Mouse (Mus musculus) heart, adult 11 months (tissue): ENCODE measurements around the gene Myt1l.

Experiments used
- DNase-seq: peaks from one replicate; pipeline ENCODE4 v3.0.0; 2022

The Myt1l gene

GRCm38 (mm10) chr12:29528031-29528771 is at the start of gene Myt1l:
Gene Myt1l (plus strand): TSS chr12:29528384.
- DNase-seq, result peak; percentile 53

- DNase-seq, result no peak
Observed at GRCm38 (mm10) chr12:29486424-29487035, 41.7 kb upstream of the Myt1l start.

- no peak for DNase-seq
Observed at GRCm38 (mm10) chr12:29526236-29526644, 1.9 kb upstream of the Myt1l start.

GRCm38 (mm10) chr12:29527048-29527761 is 979 bp upstream of the Myt1l start:
- DNase-seq, result peak; percentile 71

GRCm38 (mm10) chr12:29530241-29530725 is 2.1 kb downstream of the Myt1l start:
- DNase-seq, result peak; percentile 23

GRCm38 (mm10) chr12:29530823-29531222 is 2.6 kb downstream of the Myt1l start:
- DNase-seq, result peak; percentile 11

- DNase-seq, result peak; percentile 72
Observed at GRCm38 (mm10) chr12:29533071-29533876, 5.1 kb downstream of the Myt1l start.

GRCm38 (mm10) chr12:29534326-29534725 is 6.1 kb downstream of the Myt1l start:
- peak; percentile 35 for DNase-seq

- DNase-seq, result peak; percentile 24
Observed at GRCm38 (mm10) chr12:29534761-29535300, 6.6 kb downstream of the Myt1l start.

GRCm38 (mm10) chr12:29537916-29538315 is 9.7 kb downstream of the Myt1l start:
- peak; percentile 61 for DNase-seq

GRCm38 (mm10) chr12:29538456-29538855 is 10.3 kb downstream of the Myt1l start:
- peak; percentile 55 for DNase-seq

GRCm38 (mm10) chr12:29539106-29539505 is 10.9 kb downstream of the Myt1l start:
- peak; percentile 64 for DNase-seq

GRCm38 (mm10) chr12:29540741-29541140 is 12.6 kb downstream of the Myt1l start:
- DNase-seq, result peak; percentile 60

GRCm38 (mm10) chr12:29546073-29546472 is 17.9 kb downstream of the Myt1l start:
- DNase-seq, result peak; percentile 64

- no peak for DNase-seq
Observed at GRCm38 (mm10) chr12:29547112-29547511, 18.9 kb downstream of the Myt1l start.

- DNase-seq, result peak; percentile 58
Observed at GRCm38 (mm10) chr12:29547755-29548154, 19.6 kb downstream of the Myt1l start.

- DNase-seq, result no peak
Observed at GRCm38 (mm10) chr12:29553138-29553537, 25.0 kb downstream of the Myt1l start.

- DNase-seq, result peak; percentile 76
Observed at GRCm38 (mm10) chr12:29555718-29556117, 27.5 kb downstream of the Myt1l start.

- no peak for DNase-seq
Observed at GRCm38 (mm10) chr12:29556408-29556807, 28.2 kb downstream of the Myt1l start.

- DNase-seq, result no peak
Observed at GRCm38 (mm10) chr12:29556901-29557300, 28.7 kb downstream of the Myt1l start.

- DNase-seq, result peak; percentile 17
Observed at GRCm38 (mm10) chr12:29559769-29560168, 31.6 kb downstream of the Myt1l start.

GRCm38 (mm10) chr12:29561222-29561621 is 33.0 kb downstream of the Myt1l start:
- peak; percentile 79 for DNase-seq
